Mouse (Mus musculus) mouse embryonic stem cell (cell line): ENCODE measurements around the gene Pax5.

ENCODE experiments used
- in situ Hi-C, 2 experiments: fragments of 300-500 bp; cut with MboI; formaldehyde crosslinking; loops; 1 replicate in 1 of 2; 3 replicates in 1 of 2; pipeline ENCODE4 v1.14.3; 2019 to 2020; ENCODE audit warnings: low sequenced_read_pairs in 2 of 2, low pct_unique_long_range_greater_than_20kb in 1 of 2, mixed read lengths in 1 of 2; ENCODE audit not compliant: unreplicated experiment in 1 of 2

The Pax5 gene

DNA sequence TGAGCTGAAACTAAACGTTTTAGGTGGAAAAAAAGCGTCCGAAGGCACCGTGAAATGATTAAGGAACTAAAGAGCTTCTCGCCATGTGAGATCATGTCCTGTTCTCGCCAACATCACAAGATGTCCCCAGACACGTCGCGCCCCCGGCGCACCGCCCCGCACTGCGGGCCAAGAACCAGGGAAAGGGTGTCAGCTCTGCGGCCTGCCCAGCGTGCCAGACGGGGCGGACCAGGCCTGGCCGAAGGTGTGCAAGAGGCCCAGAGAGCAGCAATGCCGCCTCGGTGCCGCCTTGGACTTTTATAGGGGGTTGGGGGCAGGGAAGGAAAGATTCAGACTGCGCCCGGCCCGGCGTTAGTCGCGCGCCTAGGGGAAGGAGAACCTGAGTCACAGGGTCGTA, 412 bp upstream of the Pax5 start:
- in situ Hi-C loops = loop anchor here in 1 of 2 experiments (25.0 kb wide), 1 partner anchor 1627 kb away; the partner anchor contains the start of gene Foxe1

DNA sequence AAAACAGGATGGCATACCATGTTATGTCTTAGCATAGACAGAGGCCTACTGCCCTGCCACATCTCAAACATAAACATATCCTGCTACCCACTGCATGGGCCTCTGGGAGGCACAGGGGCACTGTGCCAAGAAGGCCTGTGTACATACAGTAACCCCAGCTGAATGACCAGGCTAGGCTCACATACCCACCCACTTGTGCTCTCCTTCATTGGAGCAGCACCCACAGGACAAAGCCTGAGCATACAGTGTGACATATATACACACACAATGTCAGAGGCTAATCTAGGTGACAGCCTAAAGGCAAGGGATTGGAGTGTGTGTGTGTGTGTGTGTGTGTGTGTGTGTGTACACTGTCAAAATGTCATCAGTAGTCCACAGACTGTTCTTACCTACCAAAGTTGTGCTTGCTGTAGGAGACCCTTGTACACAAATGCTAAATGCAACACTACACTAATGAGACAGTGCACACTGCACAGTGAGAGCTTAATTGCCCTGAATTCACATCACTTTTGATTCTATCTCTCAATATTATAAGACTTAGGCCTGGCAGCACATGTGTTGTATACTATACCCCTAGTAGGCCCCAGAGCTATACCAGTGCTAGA, 1.1 kb downstream of the Pax5 start:
- in situ Hi-C loops = loop anchor here in 1 of 2 experiments (25.0 kb wide), 1 partner anchor 1628 kb away; the partner anchor contains the start of gene Foxe1

DNA sequence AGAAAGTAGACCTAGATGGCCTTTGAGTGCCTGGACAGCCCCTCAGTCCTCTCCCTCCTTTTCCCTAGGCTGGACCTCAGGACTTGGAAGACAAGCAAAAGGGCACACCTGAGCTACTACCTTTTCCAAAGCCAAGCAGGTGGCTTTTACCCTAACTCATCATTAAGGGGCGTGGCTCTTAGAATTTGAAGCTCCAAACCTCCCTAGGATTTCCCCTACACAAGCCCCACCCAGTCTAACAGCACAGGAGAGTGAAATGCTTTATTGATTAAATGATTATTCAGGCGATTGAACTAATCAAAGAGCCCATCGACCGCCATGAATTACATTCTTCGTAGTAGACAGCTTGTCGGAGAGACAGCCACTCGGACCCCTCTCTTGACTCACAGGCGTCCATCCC, 2.0 kb downstream of the Pax5 start:
- in situ Hi-C loops = loop anchor here in 1 of 2 experiments (25.0 kb wide), 1 partner anchor 1629 kb away; the partner anchor contains the start of gene Foxe1

DNA sequence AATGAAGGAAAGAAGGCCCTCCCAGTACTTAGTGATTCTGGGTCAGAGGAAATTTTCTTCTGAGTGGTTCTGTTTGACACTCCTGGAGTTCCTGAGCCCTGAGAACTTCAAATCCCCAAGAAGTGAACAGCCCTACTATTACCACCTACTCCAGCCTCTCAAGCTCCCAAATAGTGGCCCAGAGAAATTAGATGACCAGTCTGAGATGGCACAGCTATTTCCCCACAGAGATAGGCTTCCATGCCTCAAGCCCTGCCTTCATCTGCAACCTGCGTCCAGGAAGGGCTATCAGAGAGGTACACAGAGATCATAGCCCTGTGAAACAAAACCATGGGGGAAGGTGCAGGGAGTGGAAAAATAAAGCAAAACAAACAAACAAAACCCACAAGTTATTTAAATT, 3.4 kb downstream of the Pax5 start:
- in situ Hi-C loops = loop anchor here in 1 of 2 experiments (25.0 kb wide), 1 partner anchor 1630 kb away; the partner anchor contains the start of gene Foxe1

DNA sequence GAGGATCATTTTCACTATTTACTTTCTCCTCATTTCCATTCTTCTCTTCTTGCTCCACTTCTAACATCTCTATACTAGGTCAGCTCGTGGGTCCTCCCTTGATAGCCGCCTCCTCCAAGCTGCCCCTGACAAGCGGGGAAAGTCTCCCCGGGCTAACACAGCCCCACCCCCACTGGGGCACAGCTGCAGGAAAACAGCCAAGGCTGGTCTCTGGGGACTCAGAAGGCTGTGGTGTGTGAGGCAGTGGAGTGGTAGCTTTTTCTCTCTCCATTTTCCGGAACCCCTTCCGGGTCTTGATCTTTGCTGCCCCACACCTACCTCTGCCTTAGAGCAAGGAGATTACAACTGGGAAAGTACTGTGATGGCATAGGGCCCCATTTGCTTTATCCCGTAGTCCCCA, 4.3 kb downstream of the Pax5 start:
- in situ Hi-C loops = loop anchor here in 1 of 2 experiments (25.0 kb wide), 1 partner anchor 1631 kb away; the partner anchor contains the start of gene Foxe1

DNA sequence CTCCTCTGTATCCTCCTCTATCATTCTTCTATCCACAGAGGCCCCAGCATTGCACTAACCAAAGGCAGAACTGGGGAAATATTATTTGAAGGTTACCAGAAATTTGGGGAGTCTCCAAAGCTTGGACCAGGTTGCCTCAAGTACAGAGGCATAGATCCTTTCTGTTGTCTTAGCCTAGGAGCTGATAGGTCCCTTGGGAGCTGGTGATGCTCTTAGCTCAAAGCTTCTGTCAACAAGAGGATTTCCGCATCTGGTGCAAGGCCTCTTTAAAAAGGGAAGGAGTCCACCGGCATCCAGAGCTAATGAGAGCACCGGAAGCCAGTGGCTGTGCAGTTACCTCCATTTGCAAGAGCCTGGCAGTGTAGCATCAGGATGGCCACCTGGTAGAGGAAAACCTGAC, 5.1 kb downstream of the Pax5 start:
- in situ Hi-C loops = loop anchor here in 1 of 2 experiments (25.0 kb wide), 1 partner anchor 1632 kb away; the partner anchor contains the start of gene Foxe1

DNA sequence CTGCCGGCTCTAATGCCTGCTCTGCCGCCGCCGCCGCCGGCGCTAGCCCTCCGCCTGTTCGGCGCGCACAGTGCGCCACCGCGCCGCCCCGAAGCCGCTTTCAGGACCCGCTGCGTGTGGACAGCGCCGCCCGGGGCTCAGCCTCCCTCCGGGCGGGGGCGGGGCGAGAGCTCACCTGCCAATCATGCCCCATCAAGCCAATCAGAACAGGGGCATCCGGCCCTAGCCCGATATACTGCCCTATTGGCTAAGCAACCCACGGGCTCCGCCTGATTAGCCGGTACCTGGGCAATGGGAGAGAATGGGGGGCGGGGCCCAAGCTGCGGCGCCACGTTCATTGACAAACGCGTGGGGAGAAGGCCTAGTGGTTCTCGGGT, 5.9 kb downstream of the Pax5 start:
- in situ Hi-C loops = loop anchor here in 1 of 2 experiments (25.0 kb wide), 1 partner anchor 1633 kb away; the partner anchor contains the start of gene Foxe1

DNA sequence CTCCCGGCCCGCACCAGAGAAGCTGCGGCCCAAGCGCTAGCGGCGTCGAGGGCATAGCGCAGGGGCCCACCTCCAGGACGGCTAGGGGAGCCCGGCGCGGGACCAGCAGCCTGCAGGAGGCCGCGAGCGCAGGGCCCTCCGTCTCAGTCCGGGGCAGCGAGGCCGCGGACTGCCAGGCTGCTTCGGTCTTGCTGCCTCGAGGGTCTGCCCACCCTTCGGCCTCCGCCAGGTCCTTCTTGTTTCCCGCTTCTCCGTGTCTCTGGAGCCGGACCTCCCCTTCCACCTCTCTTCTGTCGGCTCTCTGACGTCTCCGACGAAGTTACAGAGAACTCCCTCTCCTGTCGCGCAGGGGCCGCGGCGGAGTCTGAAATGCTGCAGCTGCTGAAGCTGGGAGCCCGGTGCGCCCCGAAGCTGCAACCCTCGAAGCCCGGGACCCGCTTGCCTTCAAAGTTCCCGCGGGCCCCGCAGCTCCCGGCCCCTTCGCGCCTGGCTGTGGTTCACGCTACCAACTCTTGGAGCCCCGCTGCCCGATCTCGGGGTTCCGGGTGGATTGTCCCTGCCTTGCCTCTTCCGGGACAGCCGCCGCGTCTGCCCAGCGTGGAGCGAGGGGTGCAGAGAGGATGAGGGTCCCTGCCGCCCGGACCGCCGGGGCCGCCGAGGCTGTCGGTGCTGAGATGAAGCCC, 6.5 kb downstream of the Pax5 start:
- in situ Hi-C loops = loop anchor here in 1 of 2 experiments (25.0 kb wide), 1 partner anchor 1633 kb away; the partner anchor contains the start of gene Foxe1

DNA sequence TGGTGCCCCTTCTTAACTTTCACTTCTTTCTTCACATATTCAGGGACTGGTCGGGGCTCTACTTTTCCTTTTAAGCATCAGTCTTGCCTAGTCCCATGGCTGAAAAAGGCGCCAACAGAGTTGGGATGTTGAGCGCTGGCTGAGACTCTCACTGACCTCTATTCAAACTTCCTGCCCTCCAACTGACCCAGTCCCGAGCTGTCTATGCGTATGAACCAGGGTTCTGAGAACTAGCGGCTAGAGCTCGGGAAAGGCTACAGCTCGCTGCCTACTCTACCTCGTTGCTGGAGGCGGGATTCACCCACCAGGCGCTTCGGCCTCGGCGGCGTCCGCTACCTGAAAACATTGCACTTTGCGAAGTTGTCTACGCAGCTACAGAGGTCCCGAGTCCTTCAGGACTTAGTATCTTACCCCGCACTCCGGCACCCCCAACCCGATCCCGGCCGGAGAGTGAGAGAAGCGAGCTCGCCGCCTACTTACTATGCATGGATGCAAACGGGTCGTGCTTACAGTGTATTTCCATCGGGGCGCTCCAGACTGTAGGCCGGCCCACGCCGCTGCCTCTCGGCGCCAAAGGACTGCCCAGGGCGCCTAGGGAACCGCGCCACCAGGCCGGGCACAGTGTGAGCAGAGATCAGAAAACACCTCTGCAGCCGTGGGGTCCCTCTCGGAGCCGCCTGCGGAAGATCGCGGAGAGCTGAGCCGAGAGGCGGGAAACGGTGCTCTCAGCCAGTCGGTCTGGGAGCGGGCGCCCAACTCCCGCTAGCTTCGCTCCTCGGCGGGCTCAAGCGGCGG, 7.2 kb downstream of the Pax5 start:
- in situ Hi-C loops = loop anchor here in 1 of 2 experiments (25.0 kb wide), 1 partner anchor 1634 kb away; the partner anchor contains the start of gene Foxe1

DNA sequence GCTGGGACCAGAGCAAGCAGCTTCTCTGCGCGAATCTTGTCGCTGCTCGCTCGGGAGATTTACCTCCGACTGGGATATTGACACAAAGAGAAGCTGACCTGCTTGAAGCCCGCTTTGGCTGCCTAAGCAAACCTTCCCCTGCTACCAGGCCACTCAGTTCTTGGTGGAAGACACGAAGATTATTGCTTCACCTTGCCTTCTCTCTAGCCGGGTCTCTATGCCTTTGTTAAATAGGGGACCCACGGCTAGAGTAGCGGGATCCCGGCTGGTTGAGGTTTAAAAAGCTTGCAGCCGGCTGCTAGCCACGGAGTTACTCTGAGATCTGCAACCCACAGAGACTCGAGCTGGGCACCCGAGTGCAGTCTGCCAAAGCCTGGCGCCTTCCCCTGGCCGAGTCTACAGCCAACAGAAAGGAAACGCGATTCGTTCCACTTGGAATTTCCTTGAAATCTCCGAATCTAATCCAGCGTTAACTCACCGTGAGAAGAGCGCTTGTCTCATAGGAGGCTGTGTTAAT, 8.2 kb downstream of the Pax5 start:
- in situ Hi-C loops = loop anchor here in 1 of 2 experiments (25.0 kb wide), 1 partner anchor 1635 kb away; the partner anchor contains the start of gene Foxe1

DNA sequence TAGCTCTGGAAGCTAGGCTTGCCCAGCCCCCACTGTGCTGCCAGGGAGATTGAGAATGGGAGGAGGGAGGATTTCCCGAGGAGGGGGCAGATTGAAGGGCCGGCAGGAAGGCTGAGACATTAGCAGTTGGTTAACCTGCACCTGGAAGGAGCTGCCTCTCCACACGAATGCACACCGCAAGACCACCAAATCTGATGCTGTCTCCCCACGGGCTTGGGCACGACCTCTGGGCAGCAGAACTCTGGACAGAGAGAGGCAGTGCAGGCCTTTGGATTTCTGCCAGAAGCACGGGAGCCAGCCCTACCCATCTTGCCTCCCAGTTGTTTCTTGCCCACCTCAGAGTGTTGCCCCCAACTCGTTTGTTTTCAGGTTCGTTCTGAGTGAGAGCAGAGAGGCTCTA, 8.8 kb downstream of the Pax5 start:
- in situ Hi-C loops = loop anchor here in 1 of 2 experiments (25.0 kb wide), 1 partner anchor 1636 kb away; the partner anchor contains the start of gene Foxe1

DNA sequence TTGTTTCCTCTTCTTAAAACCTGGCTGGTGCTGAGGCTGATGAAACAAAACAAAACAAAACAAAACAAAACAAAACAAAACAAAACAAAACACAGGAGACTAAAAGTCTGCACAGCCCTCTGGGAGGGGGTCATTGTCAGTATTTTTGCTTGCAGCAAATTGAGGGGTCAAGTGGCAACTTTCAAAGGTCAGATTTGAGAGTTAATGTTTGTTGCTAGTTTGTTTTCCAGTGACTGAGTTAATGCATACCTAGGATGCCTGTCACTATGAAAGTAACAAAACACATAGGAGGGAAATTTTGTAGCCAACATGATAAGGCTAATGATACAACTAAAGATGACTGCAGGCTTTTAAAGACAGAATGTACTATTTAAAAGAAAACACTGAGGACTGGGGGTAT, 13.6 kb downstream of the Pax5 start:
- in situ Hi-C loops = no loop called here

DNA sequence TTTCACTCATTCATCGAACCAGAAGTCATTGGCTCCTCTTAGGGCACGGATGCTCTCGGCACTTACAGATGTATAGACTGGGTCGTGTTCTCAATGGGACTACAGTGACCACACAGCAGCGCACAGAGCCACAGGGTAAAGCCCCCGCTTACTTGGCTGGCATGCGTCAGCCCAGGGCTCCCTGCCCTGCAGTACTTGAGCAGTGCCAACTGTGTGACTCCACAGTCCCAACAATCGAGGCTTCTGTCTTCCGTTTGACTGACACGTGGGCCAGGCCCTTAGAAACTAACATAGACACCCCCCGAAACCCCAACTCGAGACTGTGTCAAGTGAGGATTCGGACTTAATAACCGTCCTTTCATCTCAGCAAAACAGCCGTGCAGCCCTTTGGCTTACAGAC, 15.9 kb downstream of the Pax5 start:
- in situ Hi-C loops = no loop called here

DNA sequence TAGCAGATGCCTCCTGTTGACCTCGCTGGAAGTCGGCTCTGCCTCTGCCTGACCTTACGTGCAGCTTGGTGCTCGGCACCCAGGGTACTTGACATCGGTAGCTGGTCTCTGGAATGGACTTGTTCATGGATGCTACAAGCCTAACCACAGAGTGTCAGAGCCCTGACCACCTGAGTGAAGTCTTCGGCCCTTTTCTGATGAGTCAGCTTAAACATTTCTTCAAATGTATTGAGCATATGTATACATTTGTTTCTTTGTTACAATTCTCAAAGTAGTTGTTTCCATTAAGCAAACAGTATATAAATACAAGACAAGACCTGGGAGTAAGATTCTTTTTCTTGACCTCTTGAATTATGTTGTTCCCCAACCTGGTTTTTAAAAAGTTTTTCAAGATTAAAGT, 24.7 kb downstream of the Pax5 start:
- in situ Hi-C loops = no loop called here

DNA sequence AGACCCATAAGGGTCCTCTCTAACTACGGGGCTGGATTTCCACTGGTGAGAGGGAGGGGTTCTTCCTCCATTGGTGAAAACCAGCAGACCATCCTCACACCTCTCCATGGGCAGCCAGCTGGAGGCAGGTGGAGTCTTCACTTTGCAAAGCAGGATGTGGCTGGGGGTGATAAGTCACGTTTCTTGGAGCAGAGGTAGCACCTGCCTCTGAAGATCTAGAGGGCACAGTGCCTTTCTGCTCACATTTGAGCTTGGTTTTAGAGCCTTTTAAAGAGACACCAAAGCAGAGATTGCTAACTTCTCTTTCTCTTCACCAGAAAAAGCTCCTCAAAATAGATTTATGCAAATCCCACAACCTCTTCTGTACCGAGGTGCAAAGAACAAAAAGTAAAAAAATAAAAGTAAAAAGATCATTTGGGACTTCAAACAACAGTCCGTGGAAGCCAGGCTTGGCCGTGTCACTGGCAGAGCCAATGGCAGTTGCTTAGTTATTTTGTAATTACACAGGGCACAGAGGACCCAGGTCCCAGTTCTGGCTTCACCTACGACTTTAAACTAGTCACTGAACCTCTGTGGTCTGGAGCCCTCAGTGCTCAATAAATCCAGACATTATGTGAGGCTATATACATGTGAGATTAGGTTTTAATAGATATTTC, 29.9 kb downstream of the Pax5 start:
- in situ Hi-C loops = no loop called here

DNA sequence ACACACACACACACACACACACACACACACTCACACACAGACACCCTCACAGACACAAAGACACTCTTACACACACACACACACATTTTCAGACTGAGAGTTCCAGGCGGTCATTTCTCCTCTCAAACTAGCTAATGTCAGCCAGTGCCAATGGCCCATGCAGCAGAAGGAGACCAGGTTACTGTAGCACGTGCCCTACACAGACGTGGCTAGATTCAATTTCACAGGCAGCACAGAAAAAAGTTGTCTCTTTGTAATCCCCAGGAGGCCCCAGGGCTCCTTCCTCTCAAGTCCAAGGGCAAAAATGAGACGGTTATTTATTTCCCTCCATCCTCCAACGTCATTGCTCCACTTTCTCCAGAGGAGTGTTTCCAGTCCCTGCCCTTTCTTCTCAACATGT, 31.6 kb downstream of the Pax5 start:
- in situ Hi-C loops = no loop called here

DNA sequence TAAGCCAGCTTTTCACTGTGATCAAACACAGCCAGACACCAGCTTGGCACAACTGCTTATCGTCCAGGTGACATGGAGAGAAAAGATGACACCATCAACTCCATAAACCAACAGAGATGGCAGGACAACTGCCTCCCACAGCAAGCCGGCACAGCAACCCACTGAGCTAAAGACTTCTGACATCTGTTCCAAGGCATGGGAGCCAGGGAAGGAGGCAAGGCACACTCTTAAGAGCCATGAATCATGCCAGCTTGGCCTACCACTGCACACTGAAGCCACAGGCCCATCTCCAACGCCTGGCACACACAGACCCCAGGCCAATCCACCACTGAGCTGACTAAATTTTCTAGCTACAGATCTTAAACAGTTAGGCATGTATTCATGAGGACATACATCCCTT, 32.3 kb downstream of the Pax5 start:
- in situ Hi-C loops = no loop called here

DNA sequence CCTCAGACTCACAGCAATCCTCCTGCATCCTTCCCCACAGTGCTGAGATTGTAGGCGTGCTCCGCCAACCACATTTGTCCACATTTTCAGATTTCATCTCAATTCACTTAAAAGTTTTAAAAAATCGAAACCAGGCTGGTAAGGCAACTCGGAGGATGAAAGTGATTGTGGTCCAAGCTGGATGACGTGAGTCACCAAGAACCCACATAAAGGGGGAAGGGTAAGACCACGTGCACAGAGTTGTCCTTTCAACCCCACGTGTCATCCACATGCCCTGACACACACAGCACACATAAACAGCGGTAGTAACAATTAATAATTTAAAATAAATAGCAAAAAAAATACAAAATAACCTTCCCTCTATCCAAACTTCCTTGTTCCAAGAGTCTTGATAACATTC, 35.3 kb downstream of the Pax5 start:
- in situ Hi-C loops = no loop called here
